Mouse (Mus musculus) T-helper 17 cell (primary cell): ENCODE measurements at regions not wholly inside any gene's neighbourhood (a gene's known extent, or its start where the extent isn't known, plus 50 kb on each side); places are given as distances from the start of the nearest gene placed in this dataset.

ENCODE experiments used
- in situ Hi-C, 2 experiments: fragments of 300-600 bp; cut with MboI, MseI; formaldehyde crosslinking; loops; 1 replicate in 1 of 2; 2 replicates in 1 of 2; pipeline ENCODE4 v1.15.1; 2025; ENCODE audit warnings: high pct_unique_total_duplicates in 2 of 2

- in situ Hi-C loops: loop anchor here in 1 of 2 experiments (10.0 kb wide), 1 partner anchor 1447 kb away; no protein-coding TSS in a partner anchor
Measured at GRCm38 (mm10) chr3:14317536-14317935, 163.0 kb upstream of the Slc7a12 start.
